Mouse (Mus musculus): ENCODE measurements at regions not wholly inside any gene's neighbourhood (a gene's known extent, or its start where the extent isn't known, plus 50 kb on each side); places are given as distances from the start of the nearest gene placed in this dataset.

GRCm38 (mm10) chr5:50343681-50344080 lies 284.9 kb upstream of the Adgra3 start:
- TF ChIP-seq CTCF (IDR thresholded peaks at IDR 0.05; ENCODE audit: borderline replicate concordance, extremely low read depth, insufficient read depth, insufficient read length) = no peak
- TF ChIP-seq POLR2A (IDR thresholded peaks at IDR 0.05; ENCODE audit: borderline replicate concordance, extremely low read depth, insufficient read depth, insufficient read length, poor library complexity, severe bottlenecking) = no peak
- DNase-seq (ENCODE audit: low read depth) = no peak

GRCm38 (mm10) chr5:50309491-50309890 lies 250.7 kb upstream of the Adgra3 start:
- peak; percentile 67 for DNase-seq (ENCODE audit: low read depth)
- TF ChIP-seq CTCF (IDR thresholded peaks at IDR 0.05; ENCODE audit: borderline replicate concordance, extremely low read depth, insufficient read depth, insufficient read length) (no peak), POLR2A (IDR thresholded peaks at IDR 0.05; ENCODE audit: borderline replicate concordance, extremely low read depth, insufficient read depth, insufficient read length, poor library complexity, severe bottlenecking) (no peak)

GRCm38 (mm10) chr5:50303859-50304480 lies 245.2 kb upstream of the Adgra3 start:
- no peak for DNase-seq (ENCODE audit: low read depth)

GRCm38 (mm10) chr5:50293794-50294193 lies 235.0 kb upstream of the Adgra3 start:
- DNase-seq (ENCODE audit: low read depth) = peak; percentile 11
- TF ChIP-seq CTCF (IDR thresholded peaks at IDR 0.05; ENCODE audit: borderline replicate concordance, extremely low read depth, insufficient read depth, insufficient read length) (no peak), POLR2A (IDR thresholded peaks at IDR 0.05; ENCODE audit: borderline replicate concordance, extremely low read depth, insufficient read depth, insufficient read length, poor library complexity, severe bottlenecking) (no peak)

More at GRCm38 (mm10) chr5:50303859-50304480, 245.2 kb upstream of the Adgra3 start:
- TF ChIP-seq POLR2A (IDR thresholded peaks at IDR 0.05; ENCODE audit: borderline replicate concordance, extremely low read depth, insufficient read depth, insufficient read length, poor library complexity, severe bottlenecking) (no peak), CTCF (IDR thresholded peaks at IDR 0.05; ENCODE audit: borderline replicate concordance, extremely low read depth, insufficient read depth, insufficient read length) (no peak)

GRCm38 (mm10) chr5:50290879-50291410 lies 232.1 kb upstream of the Adgra3 start:
- DNase-seq (ENCODE audit: low read depth) = no peak
- TF ChIP-seq CTCF (IDR thresholded peaks at IDR 0.05; ENCODE audit: borderline replicate concordance, extremely low read depth, insufficient read depth, insufficient read length) = no peak
- TF ChIP-seq POLR2A (IDR thresholded peaks at IDR 0.05; ENCODE audit: borderline replicate concordance, extremely low read depth, insufficient read depth, insufficient read length, poor library complexity, severe bottlenecking) = no peak

- DNase-seq (ENCODE audit: low read depth) = peak; percentile 70
- TF ChIP-seq POLR2A (IDR thresholded peaks at IDR 0.05; ENCODE audit: borderline replicate concordance, extremely low read depth, insufficient read depth, insufficient read length, poor library complexity, severe bottlenecking) = no peak
- TF ChIP-seq CTCF (IDR thresholded peaks at IDR 0.05; ENCODE audit: borderline replicate concordance, extremely low read depth, insufficient read depth, insufficient read length) = no peak
These were observed 201.6 kb upstream of the Adgra3 start for GRCm38 (mm10) chr5:50260417-50260816.

GRCm38 (mm10) chr5:50258017-50258416 lies 199.2 kb upstream of the Adgra3 start:
- TF ChIP-seq CTCF (IDR thresholded peaks at IDR 0.05; ENCODE audit: borderline replicate concordance, extremely low read depth, insufficient read depth, insufficient read length) = no peak
- no peak for TF ChIP-seq POLR2A (IDR thresholded peaks at IDR 0.05; ENCODE audit: borderline replicate concordance, extremely low read depth, insufficient read depth, insufficient read length, poor library complexity, severe bottlenecking)

GRCm38 (mm10) chr5:50234111-50234510 lies 175.3 kb upstream of the Adgra3 start:
- no peak for DNase-seq (ENCODE audit: low read depth)
- no peak for TF ChIP-seq CTCF (IDR thresholded peaks at IDR 0.05; ENCODE audit: borderline replicate concordance, extremely low read depth, insufficient read depth, insufficient read length)
- TF ChIP-seq POLR2A (IDR thresholded peaks at IDR 0.05; ENCODE audit: borderline replicate concordance, extremely low read depth, insufficient read depth, insufficient read length, poor library complexity, severe bottlenecking) = no peak

More at GRCm38 (mm10) chr5:50258017-50258416, 199.2 kb upstream of the Adgra3 start:
- no peak for DNase-seq (ENCODE audit: low read depth)

- TF ChIP-seq POLR2A (IDR thresholded peaks at IDR 0.05; ENCODE audit: borderline replicate concordance, extremely low read depth, insufficient read depth, insufficient read length, poor library complexity, severe bottlenecking) (no peak), CTCF (IDR thresholded peaks at IDR 0.05; ENCODE audit: borderline replicate concordance, extremely low read depth, insufficient read depth, insufficient read length) (no peak)
- DNase-seq (ENCODE audit: low read depth) = no peak
These were observed 158.2 kb upstream of the Adgra3 start for GRCm38 (mm10) chr5:50216956-50217355.

GRCm38 (mm10) chr5:50215960-50216359 lies 157.2 kb upstream of the Adgra3 start:
- peak; percentile 53 for DNase-seq (ENCODE audit: low read depth)

GRCm38 (mm10) chr5:50202307-50203010 lies 143.7 kb upstream of the Adgra3 start:
- TF ChIP-seq CTCF (IDR thresholded peaks at IDR 0.05; ENCODE audit: borderline replicate concordance, extremely low read depth, insufficient read depth, insufficient read length) (no peak), POLR2A (IDR thresholded peaks at IDR 0.05; ENCODE audit: borderline replicate concordance, extremely low read depth, insufficient read depth, insufficient read length, poor library complexity, severe bottlenecking) (no peak)
- no peak for DNase-seq (ENCODE audit: low read depth)

More at GRCm38 (mm10) chr5:50215960-50216359, 157.2 kb upstream of the Adgra3 start:
- no peak for TF ChIP-seq POLR2A (IDR thresholded peaks at IDR 0.05; ENCODE audit: borderline replicate concordance, extremely low read depth, insufficient read depth, insufficient read length, poor library complexity, severe bottlenecking)
- TF ChIP-seq CTCF (IDR thresholded peaks at IDR 0.05; ENCODE audit: borderline replicate concordance, extremely low read depth, insufficient read depth, insufficient read length) = no peak
